Mouse (Mus musculus) ES-Bruce4 (cell line): ENCODE measurements around the gene Tmem104. TPM values are rescaled to one million over a fixed set of nuclear protein-coding genes. Genes with fewer than 3 reads are reported as not detected.

Source experiments
- H3K27ac ChIP-seq: 2 replicates; pipeline ENCODE4 v1.5.1; 2012; ENCODE audit warnings: low read length, inconsistent platforms; ENCODE audit not compliant: insufficient read depth
- H3K27me3 ChIP-seq: 2 replicates; pipeline ENCODE4 v1.6.1; 2012; ENCODE audit warnings: mild to moderate bottlenecking, low read length, inconsistent platforms; ENCODE audit not compliant: control insufficient read depth, poor library complexity, insufficient read depth, severe bottlenecking
- H3K36me3 ChIP-seq: 2 replicates; pipeline ENCODE4 v1.6.1; 2012; ENCODE audit warnings: inconsistent platforms, mild to moderate bottlenecking, low read length, moderate library complexity; ENCODE audit not compliant: control insufficient read depth, poor library complexity, insufficient read depth, severe bottlenecking
- H3K4me1 ChIP-seq: one replicate; pipeline ENCODE4 v1.8.1; 2011; ENCODE audit warnings: low read length; ENCODE audit not compliant: control insufficient read depth, insufficient read depth
- H3K4me3 ChIP-seq: 2 replicates; pipeline ENCODE4 v1.5.1; 2011; ENCODE audit warnings: low read depth, mild to moderate bottlenecking, low read length
- H3K9ac ChIP-seq: 2 replicates; pipeline ENCODE4 v1.6.1; 2012; ENCODE audit warnings: low read depth, mild to moderate bottlenecking, inconsistent platforms; ENCODE audit not compliant: poor library complexity, severe bottlenecking
- H3K9me3 ChIP-seq: replicated peaks from 2 replicates; pipeline ENCODE4 v1.6.1; 2012; ENCODE audit warnings: mild to moderate bottlenecking, low read length, inconsistent platforms; ENCODE audit not compliant: control insufficient read depth, poor library complexity, insufficient read depth, severe bottlenecking
- CTCF ChIP-seq: IDR thresholded peaks from one replicate; pipeline ENCODE4 v1.8.1; 2011; ENCODE audit warnings: low read depth, low read length
- EP300 ChIP-seq: IDR thresholded peaks from 2 replicates; pipeline ENCODE4 v1.6.1; 2011; ENCODE audit warnings: low read depth, low read length; ENCODE audit not compliant: insufficient read depth
- POLR2A ChIP-seq: IDR thresholded peaks from one replicate; pipeline ENCODE4 v1.8.1; 2011; ENCODE audit warnings: low read length; ENCODE audit not compliant: insufficient read depth
- polyA plus RNA-seq: library from polyadenylated mRNA; stranded (reverse); fragments of >200 nt; gene quantifications from 2 replicates; pipeline ENCODE4 v1.2.4, GENCODE M21; 2011; ENCODE audit warnings: low read depth; ENCODE audit not compliant: missing spikeins, insufficient read depth, insufficient read length

Tmem104 gene
- polyA plus RNA-seq, 1 experiment, result 8.0 TPM

DNA sequence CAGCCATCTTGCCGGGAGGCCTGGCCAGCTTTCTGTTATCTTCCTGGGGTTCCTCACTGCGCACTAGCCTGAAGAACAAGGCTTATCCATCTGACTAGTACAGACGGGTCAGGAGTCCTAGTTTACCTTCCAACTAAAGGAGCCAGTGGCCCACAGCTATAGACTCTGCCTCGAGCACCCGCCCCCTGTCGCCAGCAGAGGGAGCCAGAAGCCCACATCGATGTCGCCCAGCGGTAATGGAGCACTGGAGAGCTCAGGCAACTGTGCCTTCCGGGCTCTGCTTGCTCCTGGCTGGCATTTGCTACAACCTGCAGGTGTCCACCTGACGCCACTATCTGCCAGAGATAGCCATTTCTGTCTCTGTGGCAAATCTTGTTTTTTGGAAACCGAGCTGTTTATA, 15.0 kb downstream of the Tmem104 start:
- no peak overlapping the region for H3K4me3 ChIP-seq
- no peaks in the 10 kb centered on the region for H3K36me3 ChIP-seq
- no peaks in the 10 kb centered on the region for H3K4me1 ChIP-seq
- H3K27me3 ChIP-seq, result no peaks in the 10 kb centered on the region
- no peak overlapping the region for H3K9ac ChIP-seq
- TF ChIP-seq POLR2A (no peak), CTCF (peak; percentile 93), EP300 (no peak)
- H3K9me3 ChIP-seq, result no peaks in the 10 kb centered on the region
- no peak overlapping the region for H3K27ac ChIP-seq

DNA sequence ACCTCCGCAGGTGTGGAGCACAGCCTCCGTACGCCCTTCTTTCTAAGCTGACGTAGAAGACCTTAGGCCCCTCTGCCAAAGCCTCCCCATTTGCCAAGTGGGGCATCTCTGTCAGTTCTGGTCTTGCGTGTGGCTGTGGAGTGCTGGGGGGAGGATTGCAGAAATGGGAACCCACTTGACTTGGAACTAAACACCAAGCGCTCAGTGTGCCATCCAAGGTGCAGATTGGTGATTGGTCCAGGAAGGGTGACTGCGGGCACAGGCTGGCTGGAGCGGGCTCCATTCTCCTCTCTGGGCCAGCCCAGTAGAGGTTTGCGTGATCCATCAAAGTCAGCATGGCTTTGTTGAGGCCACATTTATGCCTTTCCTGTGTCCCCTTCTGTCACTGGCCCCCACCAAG, 15.5 kb downstream of the Tmem104 start:
- Histone ChIP-seq H3K9me3 (no peaks in the 10 kb centered on the region), H3K36me3 (no peaks in the 10 kb centered on the region), H3K4me3 (no peak overlapping the region), H3K4me1 (no peaks in the 10 kb centered on the region), H3K27me3 (no peaks in the 10 kb centered on the region), H3K9ac (no peak overlapping the region), H3K27ac (no peak overlapping the region)
- TF ChIP-seq POLR2A (no peak), CTCF (no peak), EP300 (no peak)

DNA sequence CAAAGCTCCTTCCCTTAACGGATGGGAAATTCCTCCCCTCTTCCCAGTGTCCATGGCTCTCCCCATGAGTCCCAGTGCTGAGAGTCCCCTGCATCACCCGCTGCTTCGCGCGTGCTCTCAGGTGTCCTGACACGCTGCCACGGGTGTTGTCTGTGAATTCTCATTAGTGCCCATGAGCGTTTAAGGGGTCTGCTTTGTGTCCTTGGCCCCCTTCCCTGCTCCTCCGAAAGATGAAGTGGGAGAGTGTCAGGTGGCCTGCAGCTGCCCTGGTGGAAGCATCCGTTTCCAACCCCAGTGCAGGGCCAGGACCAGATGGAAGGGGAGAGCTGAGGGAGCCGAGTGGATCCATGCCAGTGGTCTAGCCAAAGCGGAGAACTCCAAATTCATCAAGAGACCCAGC, 20.8 kb downstream of the Tmem104 start:
- H3K4me1 ChIP-seq, result peaks cover 2% of the 10 kb centered on the region
- no peak overlapping the region for H3K9ac ChIP-seq
- H3K9me3 ChIP-seq, result no peaks in the 10 kb centered on the region
- H3K27ac ChIP-seq, result no peak overlapping the region
- H3K27me3 ChIP-seq, result no peaks in the 10 kb centered on the region
- no peak for TF ChIP-seq EP300
- no peak for TF ChIP-seq CTCF
- TF ChIP-seq POLR2A, result no peak
- H3K36me3 ChIP-seq, result no peaks in the 10 kb centered on the region
- H3K4me3 ChIP-seq, result no peak overlapping the region

DNA sequence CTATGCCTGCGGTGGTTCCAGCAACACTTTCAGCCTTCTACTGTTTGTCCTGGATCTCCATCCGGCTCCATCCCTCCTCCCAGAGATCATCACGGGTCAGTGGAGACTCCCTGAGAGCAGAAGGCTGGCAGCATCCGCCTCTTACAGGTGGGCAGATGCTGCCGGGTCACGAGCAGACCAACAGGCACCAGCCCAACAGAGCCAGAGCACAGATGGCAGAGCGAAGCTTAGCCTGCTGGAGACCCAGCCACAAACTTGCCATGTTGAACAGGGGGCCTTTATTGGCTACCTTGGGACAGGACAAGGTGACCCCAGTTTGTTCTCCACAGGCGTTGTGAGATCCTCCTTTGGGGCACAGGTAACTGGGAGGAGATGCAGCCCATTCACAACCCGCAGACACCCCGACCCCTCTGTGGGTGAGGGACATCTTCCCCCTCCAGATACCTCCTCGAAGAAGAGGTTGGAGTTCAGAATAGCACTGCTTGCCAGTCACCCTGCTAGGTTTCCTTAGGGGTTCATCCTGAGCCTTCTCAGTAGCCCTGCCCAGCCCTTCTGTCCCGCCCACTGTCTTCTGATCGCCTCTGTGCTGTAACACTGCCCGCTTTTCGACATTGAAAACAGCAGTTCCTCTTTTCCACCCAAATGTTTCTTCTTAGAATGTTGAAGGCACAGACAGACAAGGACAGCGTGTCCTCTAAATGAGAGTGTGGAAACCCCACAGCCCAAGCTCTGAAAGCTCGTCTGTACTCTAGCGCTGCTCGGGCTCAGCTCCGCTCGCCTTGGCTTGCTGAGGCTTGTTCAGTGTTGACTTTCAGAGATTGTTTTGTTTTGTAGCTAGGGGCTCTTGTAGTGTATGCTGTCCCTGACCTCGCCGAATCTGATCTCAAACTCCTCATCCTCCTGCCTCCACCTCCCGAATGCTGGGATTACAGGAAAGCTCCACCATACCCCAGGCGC, 21.8 kb downstream of the Tmem104 start:
- no peak overlapping the region for H3K27ac ChIP-seq
- no peaks in the 10 kb centered on the region for H3K27me3 ChIP-seq
- H3K36me3 ChIP-seq, result no peaks in the 10 kb centered on the region
- H3K4me3 ChIP-seq, result no peak overlapping the region
- peaks cover 2% of the 10 kb centered on the region for H3K4me1 ChIP-seq
- H3K9ac ChIP-seq, result 0 out of 2 replicates have a peak overlapping the region, but pooled peaks have one; percentile 8
- no peaks in the 10 kb centered on the region for H3K9me3 ChIP-seq
- TF ChIP-seq POLR2A (no peak), CTCF (no peak), EP300 (no peak)

DNA sequence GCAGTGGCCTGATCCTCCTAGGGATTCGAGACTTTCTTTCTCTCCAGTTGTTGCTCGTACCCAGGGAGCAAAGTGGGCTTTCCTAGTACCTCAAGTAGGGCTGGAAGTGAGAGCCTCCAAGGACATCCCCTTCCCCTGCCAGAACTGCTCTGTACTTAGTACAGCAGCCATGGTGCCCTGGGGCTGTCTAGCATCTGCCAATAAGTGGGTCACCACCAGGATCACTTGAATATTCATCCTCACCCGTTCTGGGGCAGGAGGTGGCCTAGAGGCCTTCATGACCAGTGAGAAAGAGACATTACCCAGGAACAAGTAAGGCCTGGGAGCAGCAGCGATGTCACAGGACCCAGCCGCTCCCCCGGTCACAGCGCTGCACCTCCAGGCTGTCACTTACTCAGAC, 22.7 kb downstream of the Tmem104 start:
- Histone ChIP-seq H3K36me3 (no peaks in the 10 kb centered on the region), H3K27me3 (no peaks in the 10 kb centered on the region), H3K9me3 (no peaks in the 10 kb centered on the region), H3K27ac (no peak overlapping the region), H3K4me3 (no peak overlapping the region), H3K4me1 (peaks cover 2% of the 10 kb centered on the region), H3K9ac (no peak overlapping the region)
- TF ChIP-seq EP300, result no peak
- TF ChIP-seq CTCF, result no peak
- TF ChIP-seq POLR2A, result no peak

DNA sequence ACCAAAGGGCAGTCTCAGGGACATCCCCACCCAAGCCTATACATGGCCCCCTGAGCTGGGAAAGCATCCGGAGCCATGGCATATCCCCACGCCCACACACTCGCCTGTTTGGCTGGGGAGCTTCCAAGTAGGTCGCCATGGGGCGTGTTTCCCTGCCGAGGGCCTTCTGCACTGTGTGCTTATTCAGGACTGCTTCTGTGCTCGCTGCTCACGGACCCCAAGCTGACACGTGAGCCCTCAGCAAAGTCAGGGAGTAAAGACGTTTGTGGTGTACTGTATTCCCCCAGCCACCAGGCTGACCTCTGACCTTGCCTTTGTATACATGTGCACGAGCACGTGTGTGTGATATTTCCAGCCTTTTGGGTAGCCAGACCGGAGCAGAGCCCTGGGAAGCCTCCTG, 24.8 kb downstream of the Tmem104 start:
- TF ChIP-seq EP300 (no peak), POLR2A (no peak), CTCF (no peak)

More for the DNA sequence above, 24.8 kb downstream of the Tmem104 start:
- no peaks in the 10 kb centered on the region for H3K9me3 ChIP-seq
- H3K27ac ChIP-seq, result no peak overlapping the region
- H3K4me1 ChIP-seq, result peaks cover 2% of the 10 kb centered on the region
- no peaks in the 10 kb centered on the region for H3K36me3 ChIP-seq
- no peaks in the 10 kb centered on the region for H3K27me3 ChIP-seq
- H3K9ac ChIP-seq, result no peak overlapping the region
- H3K4me3 ChIP-seq, result no peak overlapping the region
